Mouse (Mus musculus) midbrain, embryonic 13.5 days (tissue): ENCODE data around the gene Susd4. TPM values are rescaled to one million over a fixed set of nuclear protein-coding genes. Genes with fewer than 3 reads are reported as not detected.

Experiments
- ATAC-seq: fragments of 200-750 bp; cut with Nextera tagmentation; 2 replicates; pipeline ENCODE4 v1.8.0; 2017; ENCODE audit warnings: mild to moderate bottlenecking, moderate TSS enrichment, moderate library complexity
- H3K27ac ChIP-seq: fragments of 300-500 bp; sonication (generic); 2 replicates; pipeline ENCODE4 v1.5.1; 2015; ENCODE audit warnings: inconsistent platforms, mild to moderate bottlenecking, moderate library complexity
- H3K27me3 ChIP-seq: fragments of 300-500 bp; sonication (generic); 2 replicates; pipeline ENCODE4 v1.6.1; 2015; ENCODE audit warnings: mild to moderate bottlenecking, inconsistent platforms
- H3K36me3 ChIP-seq: fragments of 300-500 bp; sonication (generic); 2 replicates; pipeline ENCODE4 v1.6.1; 2015; ENCODE audit warnings: mild to moderate bottlenecking, inconsistent platforms
- H3K4me1 ChIP-seq: fragments of 300-500 bp; sonication (generic); replicated peaks from 2 replicates; pipeline ENCODE4 v1.6.1; 2015; ENCODE audit warnings: inconsistent platforms
- H3K4me2 ChIP-seq: fragments of 300-500 bp; sonication (generic); replicated peaks from 2 replicates; pipeline ENCODE4 v1.6.1; 2015; ENCODE audit warnings: moderate library complexity, mild to moderate bottlenecking, inconsistent platforms
- H3K4me3 ChIP-seq: fragments of 300-500 bp; sonication (generic); replicated peaks from 2 replicates; pipeline ENCODE4 v1.5.1; 2015; ENCODE audit warnings: mild to moderate bottlenecking, inconsistent platforms
- H3K9ac ChIP-seq: fragments of 300-500 bp; sonication (generic); replicated peaks from 2 replicates; pipeline ENCODE4 v1.6.1; 2015; ENCODE audit warnings: mild to moderate bottlenecking, inconsistent platforms
- H3K9me3 ChIP-seq: fragments of 300-500 bp; sonication (generic); 2 replicates; pipeline ENCODE4 v1.6.1; 2016; ENCODE audit warnings: mild to moderate bottlenecking, inconsistent platforms
- WGBS: fragments of 180-500 bp; shearing (Covaris S2); methylation state at CpG from one replicate; pipeline ENCODE4 v1.1.7; 2015; 5-methylcytosine and 5-hydroxymethylcytosine counted together
- polyA plus RNA-seq: library from polyadenylated mRNA; unstranded; fragments of >200 nt; fragmentation: Nextera tagmentation; extraction: Ambion mirVana; gene quantifications from 2 replicates; pipeline ENCODE4 v1.2.1, GENCODE M21; 2015

Susd4 gene
- polyA plus RNA-seq, 1 experiment from 2014 or later, result 49.0 TPM

GRCm38 (mm10) chr1:182792521-182793071 is 28.9 kb downstream of the Susd4 start:
- Histone ChIP-seq H3K4me1 (peaks cover 16% of the 10 kb centered on the region), H3K4me2 (peak overlapping the region; percentile 18; the same call in 1 of the 2 replicates), H3K27ac (peak overlapping the region; percentile 7; the same call in 1 of the 2 replicates), H3K9me3 (no peaks in the 10 kb centered on the region), H3K27me3 (no peaks in the 10 kb centered on the region), H3K4me3 (no peak overlapping the region), H3K9ac (no peak overlapping the region), H3K36me3 (0 out of 2 replicates have a peak, but pooled peaks cover 4% of the 10 kb centered on the region)
- 26% methylated on average over 16 of the region's 16 CpGs for WGBS
- ATAC-seq, result peak; percentile 37; the same call in 1 of the 2 replicates

- Histone ChIP-seq H3K9me3 (no peaks in the 10 kb centered on the region), H3K4me3 (no peak overlapping the region), H3K9ac (no peak overlapping the region), H3K4me2 (no peak overlapping the region), H3K27ac (no peak overlapping the region), H3K4me1 (peaks cover 16% of the 10 kb centered on the region), H3K36me3 (0 out of 2 replicates have a peak, but pooled peaks cover 4% of the 10 kb centered on the region), H3K27me3 (no peaks in the 10 kb centered on the region)
- no peak for ATAC-seq
- 90% methylated on average over 10 of the region's 10 CpGs for WGBS
Observed at GRCm38 (mm10) chr1:182794221-182794620, 30.6 kb downstream of the Susd4 start.

- Histone ChIP-seq H3K36me3 (0 out of 2 replicates have a peak, but pooled peaks cover 5% of the 10 kb centered on the region), H3K9ac (no peak overlapping the region), H3K4me1 (peaks cover 16% of the 10 kb centered on the region), H3K27ac (no peak overlapping the region), H3K27me3 (no peaks in the 10 kb centered on the region), H3K4me2 (no peak overlapping the region), H3K4me3 (no peak overlapping the region), H3K9me3 (no peaks in the 10 kb centered on the region)
- no peak for ATAC-seq
- WGBS, result 90% methylated on average over 9 of the region's 9 CpGs
Observed at GRCm38 (mm10) chr1:182794628-182795027, 31.0 kb downstream of the Susd4 start.

GRCm38 (mm10) chr1:182797048-182797447 is 33.4 kb downstream of the Susd4 start:
- Histone ChIP-seq H3K27ac (0 out of 2 replicates have a peak overlapping the region, but pooled peaks have one; percentile 12), H3K36me3 (0 out of 2 replicates have a peak, but pooled peaks cover 7% of the 10 kb centered on the region), H3K4me1 (peaks cover 19% of the 10 kb centered on the region), H3K4me3 (no peak overlapping the region), H3K9ac (no peak overlapping the region), H3K9me3 (no peaks in the 10 kb centered on the region), H3K4me2 (no peak overlapping the region), H3K27me3 (no peaks in the 10 kb centered on the region)
- ATAC-seq, result peak; percentile 71; the same call in 1 of the 2 replicates
- 55% methylated on average over 14 of the region's 14 CpGs for WGBS

- no peak for ATAC-seq
- H3K4me3 ChIP-seq, result no peak overlapping the region
- H3K4me1 ChIP-seq, result peaks cover 16% of the 10 kb centered on the region
- H3K9me3 ChIP-seq, result no peaks in the 10 kb centered on the region
- H3K9ac ChIP-seq, result no peak overlapping the region
- H3K4me2 ChIP-seq, result no peak overlapping the region
- no peak overlapping the region for H3K27ac ChIP-seq
- WGBS, result 87% methylated on average over 2 of the region's 2 CpGs
- no peaks in the 10 kb centered on the region for H3K27me3 ChIP-seq
- 0 out of 2 replicates have a peak, but pooled peaks cover 4% of the 10 kb centered on the region for H3K36me3 ChIP-seq
Observed at GRCm38 (mm10) chr1:182801590-182801989, 37.9 kb downstream of the Susd4 start.

- Histone ChIP-seq H3K4me3 (no peak overlapping the region), H3K9ac (no peak overlapping the region), H3K27me3 (no peaks in the 10 kb centered on the region), H3K9me3 (no peaks in the 10 kb centered on the region), H3K4me1 (peaks cover 9% of the 10 kb centered on the region; the same call in 1 of the 2 replicates), H3K27ac (no peak overlapping the region), H3K36me3 (0 out of 2 replicates have a peak, but pooled peaks cover 4% of the 10 kb centered on the region), H3K4me2 (no peak overlapping the region)
- WGBS, result 77% methylated on average over 15 of the region's 15 CpGs
- no peak for ATAC-seq
Observed at GRCm38 (mm10) chr1:182802891-182803290, 39.2 kb downstream of the Susd4 start.

- no peaks in the 10 kb centered on the region for H3K36me3 ChIP-seq
- no peak overlapping the region for H3K4me2 ChIP-seq
- ATAC-seq, result no peak
- WGBS, result 82% methylated on average over 7 of the region's 7 CpGs
- no peak overlapping the region for H3K27ac ChIP-seq
- H3K4me1 ChIP-seq, result peaks cover 30% of the 10 kb centered on the region
- H3K27me3 ChIP-seq, result no peaks in the 10 kb centered on the region
- H3K9ac ChIP-seq, result no peak overlapping the region
- H3K9me3 ChIP-seq, result no peaks in the 10 kb centered on the region
- H3K4me3 ChIP-seq, result no peak overlapping the region
Observed at GRCm38 (mm10) chr1:182813991-182814390, 50.3 kb downstream of the Susd4 start.

GRCm38 (mm10) chr1:182814566-182814965 is 50.9 kb downstream of the Susd4 start:
- WGBS, result 93% methylated on average over 6 of the region's 6 CpGs
- no peak for ATAC-seq
- H3K36me3 ChIP-seq, result no peaks in the 10 kb centered on the region
- no peak overlapping the region for H3K4me3 ChIP-seq
- no peak overlapping the region for H3K27ac ChIP-seq
- no peaks in the 10 kb centered on the region for H3K9me3 ChIP-seq
- H3K9ac ChIP-seq, result no peak overlapping the region
- H3K4me2 ChIP-seq, result no peak overlapping the region
- no peaks in the 10 kb centered on the region for H3K27me3 ChIP-seq
- peaks cover 35% of the 10 kb centered on the region for H3K4me1 ChIP-seq

- Histone ChIP-seq H3K4me2 (no peak overlapping the region), H3K36me3 (no peaks in the 10 kb centered on the region), H3K4me3 (no peak overlapping the region), H3K4me1 (peaks cover 26% of the 10 kb centered on the region), H3K9me3 (no peaks in the 10 kb centered on the region), H3K27ac (peak overlapping the region; percentile 3; the same call in 1 of the 2 replicates), H3K27me3 (no peaks in the 10 kb centered on the region), H3K9ac (no peak overlapping the region)
- WGBS, result 41% methylated on average over 5 of the region's 5 CpGs
- no peak for ATAC-seq
Observed at GRCm38 (mm10) chr1:182817106-182817505, 53.4 kb downstream of the Susd4 start.

GRCm38 (mm10) chr1:182817624-182818023 is 54.0 kb downstream of the Susd4 start:
- H3K27ac ChIP-seq, result peak overlapping the region; percentile 48; the same call in 1 of the 2 replicates
- ATAC-seq, result no peak
- no peaks in the 10 kb centered on the region for H3K9me3 ChIP-seq
- no peaks in the 10 kb centered on the region for H3K27me3 ChIP-seq
- 19% methylated on average over 6 of the region's 6 CpGs for WGBS
- no peaks in the 10 kb centered on the region for H3K36me3 ChIP-seq
- no peak overlapping the region for H3K4me3 ChIP-seq
- H3K4me1 ChIP-seq, result peaks cover 26% of the 10 kb centered on the region
- no peak overlapping the region for H3K9ac ChIP-seq
- H3K4me2 ChIP-seq, result no peak overlapping the region

- H3K9me3 ChIP-seq, result no peaks in the 10 kb centered on the region
- ATAC-seq, result no peak
- peak overlapping the region; percentile 46 for H3K27ac ChIP-seq
- H3K27me3 ChIP-seq, result no peaks in the 10 kb centered on the region
- no peaks in the 10 kb centered on the region for H3K36me3 ChIP-seq
- H3K4me2 ChIP-seq, result no peak overlapping the region
- no peak overlapping the region for H3K4me3 ChIP-seq
- H3K4me1 ChIP-seq, result peaks cover 38% of the 10 kb centered on the region
- peak overlapping the region; percentile 37 for H3K9ac ChIP-seq
- WGBS, result 37% methylated on average over 10 of the region's 10 CpGs
Observed at GRCm38 (mm10) chr1:182818931-182819330, 55.3 kb downstream of the Susd4 start.

GRCm38 (mm10) chr1:182822729-182823128 is 59.1 kb downstream of the Susd4 start:
- no peak for ATAC-seq
- no peaks in the 10 kb centered on the region for H3K27me3 ChIP-seq
- H3K4me1 ChIP-seq, result peaks cover 36% of the 10 kb centered on the region
- H3K9ac ChIP-seq, result no peak overlapping the region
- H3K4me2 ChIP-seq, result no peak overlapping the region
- WGBS, result 87% methylated on average over 10 of the region's 10 CpGs
- H3K9me3 ChIP-seq, result no peaks in the 10 kb centered on the region
- no peaks in the 10 kb centered on the region for H3K36me3 ChIP-seq
- H3K27ac ChIP-seq, result no peak overlapping the region
- no peak overlapping the region for H3K4me3 ChIP-seq
